Mouse (Mus musculus) mesoderm, embryonic 11.5 days (tissue): ENCODE data around the gene Rin1.

Experiments
- DNase-seq: peaks from one replicate; pipeline ENCODE4 v3.0.0-alpha.2; 2012; ENCODE audit warnings: low read depth, low spot score

Rin1 gene

GRCm38 (mm10) chr19:5041588-5041987 lies 8.7 kb upstream of the Rin1 start:
- DNase-seq, result no peak

GRCm38 (mm10) chr19:5045531-5045930 lies 4.8 kb upstream of the Rin1 start:
- DNase-seq, result no peak

- no peak for DNase-seq
These were observed 1.9 kb upstream of the Rin1 start for GRCm38 (mm10) chr19:5048138-5049056.

- no peak for DNase-seq
These were observed 956 bp upstream of the Rin1 start for GRCm38 (mm10) chr19:5049325-5049724.

DNA sequence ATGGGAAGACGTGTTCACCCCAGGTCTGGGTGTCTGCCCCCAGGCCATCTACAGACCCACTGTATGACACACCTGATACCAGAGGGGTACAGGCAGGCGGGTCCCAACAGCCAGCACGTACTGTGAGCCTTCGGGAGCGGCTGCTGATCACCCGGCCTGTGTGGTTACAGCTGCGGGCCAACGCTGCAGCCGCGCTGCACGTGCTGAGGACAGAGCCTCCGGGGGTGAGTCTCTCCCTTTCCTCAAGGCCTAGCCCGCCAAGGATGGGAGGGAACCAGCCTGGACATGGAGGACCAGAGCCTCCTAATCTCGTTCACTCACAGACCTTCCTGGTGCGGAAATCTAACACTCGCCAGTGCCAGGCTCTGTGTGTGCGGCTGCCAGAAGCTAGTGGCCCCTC lies 750 bp downstream of the Rin1 start:
- DNase-seq, result no peak

DNA sequence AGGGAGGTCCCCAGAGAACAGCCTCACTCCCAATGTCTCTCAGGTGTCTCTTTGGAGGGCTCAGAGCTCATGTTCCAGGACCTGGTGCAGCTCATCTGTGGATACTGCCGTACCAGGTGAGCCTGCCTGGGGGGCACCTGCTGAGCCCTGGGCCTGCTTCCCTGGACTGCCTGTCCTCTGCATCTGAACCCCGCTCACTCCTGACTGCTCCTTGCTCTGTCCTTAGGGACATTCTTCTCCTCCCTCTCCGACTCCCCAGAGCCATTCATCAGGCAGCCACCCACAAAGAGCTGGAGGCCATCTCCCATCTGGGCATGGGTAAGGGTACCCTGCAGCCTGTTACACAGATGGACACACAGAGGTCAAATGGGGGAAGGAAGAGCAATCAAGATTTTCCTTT lies 1.2 kb downstream of the Rin1 start:
- no peak for DNase-seq

DNA sequence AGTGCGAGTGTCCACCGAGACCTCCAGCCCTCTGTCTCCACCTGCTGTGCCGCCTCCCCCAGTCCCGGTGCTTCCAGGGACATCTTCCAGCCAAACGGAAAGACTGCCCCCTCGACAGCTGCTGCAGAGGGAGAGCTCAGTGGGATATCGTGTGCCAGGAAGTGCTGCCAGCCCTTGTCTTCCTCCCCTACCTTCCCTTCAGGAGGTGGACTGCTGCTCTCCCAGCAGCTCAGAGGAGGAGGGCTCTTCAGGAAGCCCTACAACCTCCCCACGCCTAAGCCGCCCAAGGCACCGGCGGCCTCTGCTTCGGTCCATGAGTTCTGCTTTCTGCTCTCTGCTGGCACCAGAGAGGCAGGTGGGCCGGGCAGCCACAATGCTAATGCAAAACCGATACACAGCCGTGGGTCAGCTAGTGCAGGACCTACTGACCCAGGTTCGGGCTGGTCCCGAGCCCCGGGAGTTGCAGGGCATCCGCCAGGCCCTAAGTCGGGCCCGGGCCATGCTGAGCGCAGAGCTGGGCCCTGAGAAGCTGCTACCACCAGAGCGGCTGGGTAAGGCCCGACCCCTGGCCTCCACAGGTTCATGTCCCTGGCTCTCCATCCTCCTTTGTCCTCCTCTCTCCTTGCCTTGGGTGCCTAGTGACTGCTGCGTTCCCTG lies 2.0 kb downstream of the Rin1 start:
- no peak for DNase-seq

- DNase-seq, result no peak
These were observed 2.6 kb downstream of the Rin1 start for GRCm38 (mm10) chr19:5052853-5053252.

DNA sequence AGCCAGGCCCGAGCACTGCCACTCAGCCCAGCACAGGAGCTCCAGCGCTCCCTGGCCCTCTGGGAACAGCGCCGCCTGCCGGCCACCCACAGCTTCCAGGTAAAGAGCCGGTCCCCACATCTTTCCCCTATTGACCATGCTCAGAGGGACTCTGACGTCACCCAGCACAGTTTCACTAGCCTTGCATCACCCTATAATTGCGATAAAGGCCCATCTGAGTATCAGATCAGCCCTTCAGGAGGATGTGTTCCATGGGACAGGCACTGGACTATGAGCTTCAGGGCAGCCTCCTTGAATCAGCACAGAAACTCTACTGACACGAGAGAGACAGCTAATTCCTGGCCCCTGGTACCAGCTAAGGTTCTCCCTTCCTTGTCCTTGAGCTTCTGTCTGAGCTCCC lies 3.6 kb downstream of the Rin1 start:
- no peak for DNase-seq

GRCm38 (mm10) chr19:5056251-5056650 lies 6.0 kb downstream of the Rin1 start:
- DNase-seq, result peak; percentile 81

- no peak for DNase-seq
These were observed 7.8 kb downstream of the Rin1 start for GRCm38 (mm10) chr19:5057876-5058775.

DNA sequence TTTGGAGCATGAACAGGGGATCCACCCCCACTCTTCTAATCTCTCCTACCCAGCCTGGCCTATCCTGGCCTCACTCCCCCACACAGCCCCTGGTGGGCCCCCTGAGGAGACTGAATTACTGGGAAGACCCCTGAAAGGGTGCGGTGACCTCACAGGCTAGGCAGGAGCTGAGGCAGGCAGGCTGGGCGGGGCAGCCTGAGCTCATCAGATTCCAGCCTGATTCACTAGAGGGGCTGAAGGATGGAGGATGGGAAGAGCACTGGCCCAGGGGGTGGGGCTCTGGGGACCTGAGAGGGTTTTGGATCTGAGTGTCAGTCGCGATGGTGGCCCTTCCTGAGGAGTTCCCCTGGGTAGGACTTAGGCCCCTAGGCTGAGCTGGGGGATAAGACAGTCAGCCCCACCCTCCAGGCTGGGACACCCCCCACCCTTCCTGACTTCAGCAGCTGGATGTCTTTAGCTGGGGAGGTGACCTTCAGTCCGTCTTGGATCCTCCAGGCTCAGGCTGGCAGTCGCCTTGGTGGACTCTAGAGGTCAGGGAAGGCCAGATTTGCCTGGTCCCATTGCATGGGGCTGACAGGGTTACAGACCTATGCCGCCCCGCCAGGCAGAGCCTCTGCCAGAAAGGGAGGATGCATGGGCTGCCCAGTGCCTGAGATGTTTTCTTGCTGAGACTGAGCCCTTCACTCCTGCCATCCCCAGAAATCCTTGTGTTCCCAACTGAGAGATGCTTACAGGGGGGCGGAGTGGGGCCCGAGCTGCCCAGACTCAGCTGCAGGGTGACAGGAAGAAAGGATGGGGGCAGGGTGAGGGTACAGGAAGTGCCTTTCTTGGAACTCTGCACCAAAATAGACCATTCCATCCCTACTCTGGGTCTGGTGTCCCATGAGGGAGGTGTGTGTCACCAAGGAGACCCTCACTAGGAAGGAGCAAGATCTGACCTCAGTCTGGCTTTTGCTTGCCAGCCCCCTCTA lies 8.8 kb downstream of the Rin1 start:
- no peak for DNase-seq

DNA sequence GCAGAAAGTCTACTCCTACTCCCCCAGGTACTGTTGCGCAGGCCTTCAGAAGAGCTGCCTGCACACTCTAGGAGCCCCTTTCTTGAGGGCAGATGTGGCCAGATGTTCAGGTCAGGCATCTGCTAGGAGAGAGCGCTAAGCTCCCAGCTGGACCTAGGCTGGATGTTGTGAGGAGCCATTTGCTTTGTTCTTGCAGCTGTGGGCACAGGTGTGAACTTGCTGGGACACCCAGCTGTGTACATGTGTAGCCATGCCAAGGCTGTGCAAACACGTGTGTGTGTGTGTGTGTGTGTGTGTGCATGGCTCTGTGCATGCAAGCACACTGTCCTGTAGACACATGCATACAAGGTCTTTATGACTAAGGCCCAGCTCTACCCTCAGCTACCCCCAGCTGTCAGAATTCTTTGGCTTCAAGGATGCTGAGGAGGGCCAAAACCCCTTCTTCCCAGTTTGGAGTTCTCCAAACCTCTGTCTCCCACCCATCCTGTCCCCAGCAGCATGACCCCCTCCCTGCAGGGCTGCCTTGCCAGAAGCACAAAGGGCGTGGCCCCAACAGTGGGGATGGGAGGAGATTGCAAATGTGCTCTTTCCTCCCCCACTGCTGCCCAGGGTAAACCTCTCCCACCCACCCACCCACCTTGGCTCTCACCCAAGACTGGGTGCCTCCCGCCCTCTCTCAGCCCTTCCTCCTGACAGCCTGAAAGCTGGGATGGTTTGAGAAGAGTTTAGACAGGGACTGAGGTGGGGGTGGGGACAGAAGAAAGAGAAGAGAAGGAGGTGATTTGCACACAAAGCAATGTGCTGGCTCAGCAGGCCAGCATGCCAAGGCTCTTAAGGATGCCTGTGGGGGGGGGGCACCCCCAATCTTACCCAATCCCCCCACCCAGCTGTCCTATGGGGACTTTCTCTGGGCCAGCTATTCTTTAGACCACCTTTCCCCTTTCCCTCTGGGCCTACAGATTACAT lies 10.4 kb downstream of the Rin1 start:
- no peak for DNase-seq

DNA sequence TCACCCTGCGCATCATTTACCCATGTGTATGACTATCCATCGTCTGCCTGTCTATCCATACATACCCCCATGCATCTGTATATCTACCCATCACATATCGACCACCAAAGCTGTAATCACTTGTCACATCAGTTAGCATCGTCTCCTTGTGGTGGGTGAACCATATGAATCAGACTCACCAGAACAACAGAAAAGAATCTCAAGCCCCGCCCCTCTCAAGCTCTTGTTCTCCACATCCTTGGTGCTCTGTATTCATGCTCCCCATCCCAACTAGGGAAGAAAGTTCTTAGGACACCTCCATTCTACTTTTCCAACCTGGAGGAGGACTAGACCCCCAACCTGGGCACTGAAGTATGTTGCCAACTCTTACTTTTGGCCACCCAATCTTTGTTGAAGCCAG lies 11.8 kb downstream of the Rin1 start:
- no peak for DNase-seq

- DNase-seq, result no peak
These were observed 12.2 kb downstream of the Rin1 start for GRCm38 (mm10) chr19:5062446-5062845.

- DNase-seq, result no peak
These were observed 14.8 kb downstream of the Rin1 start for GRCm38 (mm10) chr19:5065104-5065503.

DNA sequence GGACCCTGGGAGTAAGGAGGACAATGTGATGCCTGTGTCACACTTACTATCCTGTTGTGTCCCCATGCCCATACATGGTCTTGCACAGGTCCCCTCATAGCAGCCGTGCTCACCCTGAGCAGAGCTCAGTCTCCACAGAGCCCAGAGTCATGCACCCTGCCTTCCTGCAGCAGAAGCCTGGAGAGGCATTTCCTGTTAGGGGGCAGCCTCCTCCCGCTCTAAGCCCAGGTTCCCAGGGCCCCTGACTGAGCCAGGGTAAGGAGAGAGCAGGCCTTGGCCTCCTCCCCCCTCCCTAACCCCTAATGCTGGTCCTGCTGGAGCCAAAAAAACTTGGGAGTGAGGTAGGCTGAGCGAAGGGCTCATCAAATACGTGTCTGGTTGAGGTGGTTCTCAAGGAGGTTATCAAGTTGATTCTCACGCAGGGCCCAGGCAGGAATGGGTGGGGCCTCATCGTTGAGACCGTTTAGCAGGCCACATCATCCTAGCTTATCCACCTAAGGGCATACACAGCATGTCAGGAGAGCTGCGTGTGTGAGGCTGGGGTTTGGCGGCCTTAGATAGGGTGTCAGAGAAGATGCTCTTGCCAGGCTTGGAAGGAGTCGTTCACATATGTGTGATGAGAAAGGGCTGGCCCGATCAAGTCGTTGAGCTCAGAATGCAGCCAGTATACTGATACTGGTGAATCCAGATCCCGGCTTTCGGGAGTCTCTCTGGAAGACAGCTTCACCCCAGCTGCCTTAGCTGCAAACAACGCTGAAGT lies 16.9 kb downstream of the Rin1 start:
- DNase-seq, result no peak

DNA sequence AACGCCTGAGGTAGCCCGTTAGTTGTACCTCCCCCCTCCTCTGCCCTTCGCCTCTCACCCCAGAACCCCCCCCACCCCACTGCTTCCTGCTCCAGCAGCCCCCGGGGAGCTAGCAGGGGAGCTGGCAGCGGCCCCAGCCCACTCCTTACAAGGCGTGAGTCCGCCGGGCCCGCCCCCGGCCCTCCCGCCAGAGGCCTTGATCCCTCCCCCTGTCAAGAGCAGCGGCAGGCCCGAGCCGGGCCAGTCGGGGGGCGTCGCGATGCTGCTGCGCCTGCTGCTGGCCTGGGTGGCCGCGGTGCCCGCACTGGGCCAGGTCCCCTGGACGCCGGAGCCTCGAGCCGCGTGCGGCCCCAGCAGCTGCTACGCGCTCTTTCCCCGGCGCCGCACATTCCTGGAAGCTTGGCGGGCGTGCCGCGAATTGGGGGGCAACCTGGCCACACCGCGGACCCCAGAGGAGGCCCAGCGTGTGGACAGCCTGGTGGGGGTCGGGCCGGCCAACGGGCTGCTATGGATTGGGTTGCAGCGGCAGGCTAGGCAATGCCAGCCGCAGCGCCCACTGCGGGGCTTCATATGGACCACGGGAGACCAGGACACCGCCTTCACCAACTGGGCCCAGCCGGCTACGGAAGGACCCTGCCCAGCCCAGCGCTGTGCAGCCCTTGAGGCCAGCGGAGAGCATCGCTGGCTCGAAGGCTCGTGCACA lies 17.7 kb downstream of the Rin1 start, which contains the start of gene Cd248:
Cd248 (plus strand) TSS at position 212 of the 703 bp plus-strand sequence.
- DNase-seq, result peak; percentile 68
